Mouse (Mus musculus): ENCODE data around the gene Hap1.
"Not testable (repeated sequence)": the region's sequence is repeated elsewhere in the genome, so short reads cannot be mapped to it uniquely, and the experiment has no call there.

Hap1 gene

DNA sequence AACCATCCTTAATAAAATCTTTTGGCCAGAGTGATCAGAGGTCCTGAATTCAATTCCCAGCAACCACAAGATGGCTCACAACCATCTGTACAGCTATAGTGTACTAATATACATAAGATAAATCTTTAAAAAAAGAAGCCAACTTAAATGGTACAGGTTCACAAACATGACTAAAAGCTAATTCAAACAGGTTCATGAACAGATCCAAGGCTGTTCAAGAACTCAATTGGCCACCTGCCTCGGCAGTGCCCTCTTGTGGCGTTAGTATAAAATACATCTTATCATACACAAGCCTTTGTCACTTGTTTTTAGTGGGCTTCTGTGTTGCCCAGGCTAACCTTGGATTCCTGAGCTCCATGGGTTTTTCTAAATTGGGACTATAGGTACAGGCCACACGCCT, 32.4 kb downstream of the Hap1 start:
- in situ Hi-C loops (cut with MboI; ENCODE audit: low pct_unique_long_range_greater_than_20kb in 1 of 2, low sequenced_read_pairs in 2 of 2, unreplicated experiment in 1 of 2): no loop called here

DNA sequence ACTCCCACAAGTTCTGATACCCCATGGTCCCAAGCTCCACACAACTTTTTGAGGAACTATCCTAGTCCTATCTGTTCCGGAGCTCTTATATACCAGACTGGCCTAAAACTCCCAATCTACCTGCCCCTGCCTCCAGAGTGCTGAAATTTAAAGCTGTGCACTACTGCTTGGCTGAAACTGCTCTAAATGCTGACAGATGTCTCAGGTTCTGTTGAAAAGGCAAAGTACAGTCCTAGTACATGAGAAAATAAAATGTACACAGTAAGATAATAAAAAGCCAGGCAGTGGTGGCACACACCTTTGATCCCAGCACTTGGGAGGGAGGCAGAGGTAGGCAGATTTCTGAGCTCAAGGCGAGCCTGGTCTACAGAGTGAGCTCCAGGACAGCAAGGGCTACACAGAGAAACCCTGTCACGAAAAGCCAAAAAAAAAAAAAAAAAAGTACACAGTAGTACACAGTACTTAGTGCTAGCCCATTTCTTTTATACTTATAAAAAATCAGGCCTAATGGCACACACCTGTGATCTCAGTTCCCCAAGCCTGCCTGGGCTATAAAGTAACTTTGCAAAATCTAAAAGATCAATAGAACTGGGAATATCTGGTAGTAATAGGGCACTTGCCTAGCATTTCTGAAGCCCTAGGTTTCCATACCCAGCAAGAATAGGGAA, 33.2 kb downstream of the Hap1 start:
- in situ Hi-C loops (cut with MboI; ENCODE audit: low pct_unique_long_range_greater_than_20kb in 1 of 2, low sequenced_read_pairs in 2 of 2, unreplicated experiment in 1 of 2): no loop called here

- in situ Hi-C loops (cut with MboI; ENCODE audit: low pct_unique_long_range_greater_than_20kb in 1 of 2, low sequenced_read_pairs in 2 of 2, unreplicated experiment in 1 of 2): not testable (repeated sequence)
Measured at GRCm38 (mm10) chr11:100321479-100322305, 34.2 kb downstream of the Hap1 start.

- in situ Hi-C loops (cut with MboI; ENCODE audit: low pct_unique_long_range_greater_than_20kb in 1 of 2, low sequenced_read_pairs in 2 of 2, unreplicated experiment in 1 of 2): not testable (repeated sequence)
Measured at GRCm38 (mm10) chr11:100320701-100321410, 35.1 kb downstream of the Hap1 start.

DNA sequence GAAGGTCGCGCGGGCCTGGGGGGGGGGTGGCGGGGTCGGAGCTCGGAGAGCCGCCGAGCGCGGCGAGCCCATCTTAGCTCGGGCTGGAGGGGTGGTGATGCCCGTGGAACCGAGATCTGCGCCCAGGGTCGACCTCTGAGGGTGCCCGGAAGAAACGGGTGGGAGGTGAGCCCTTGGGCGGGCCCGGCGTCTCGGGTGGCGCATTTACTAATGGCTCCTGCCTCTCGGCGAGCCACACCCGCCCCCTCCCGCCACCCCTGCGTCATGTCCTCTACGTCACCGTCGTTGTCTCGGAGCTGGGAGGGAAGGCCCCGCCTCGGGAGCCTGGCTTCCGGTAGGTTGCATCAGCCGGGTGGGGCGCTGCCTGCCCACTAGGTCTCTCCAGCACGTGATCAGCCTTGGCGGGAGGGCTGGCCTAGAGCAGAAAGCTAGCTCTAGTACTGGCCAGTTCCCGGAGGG, 35.7 kb downstream of the Hap1 start:
- in situ Hi-C loops (cut with MboI; ENCODE audit: low pct_unique_long_range_greater_than_20kb in 1 of 2, low sequenced_read_pairs in 2 of 2, unreplicated experiment in 1 of 2): no loop called here

DNA sequence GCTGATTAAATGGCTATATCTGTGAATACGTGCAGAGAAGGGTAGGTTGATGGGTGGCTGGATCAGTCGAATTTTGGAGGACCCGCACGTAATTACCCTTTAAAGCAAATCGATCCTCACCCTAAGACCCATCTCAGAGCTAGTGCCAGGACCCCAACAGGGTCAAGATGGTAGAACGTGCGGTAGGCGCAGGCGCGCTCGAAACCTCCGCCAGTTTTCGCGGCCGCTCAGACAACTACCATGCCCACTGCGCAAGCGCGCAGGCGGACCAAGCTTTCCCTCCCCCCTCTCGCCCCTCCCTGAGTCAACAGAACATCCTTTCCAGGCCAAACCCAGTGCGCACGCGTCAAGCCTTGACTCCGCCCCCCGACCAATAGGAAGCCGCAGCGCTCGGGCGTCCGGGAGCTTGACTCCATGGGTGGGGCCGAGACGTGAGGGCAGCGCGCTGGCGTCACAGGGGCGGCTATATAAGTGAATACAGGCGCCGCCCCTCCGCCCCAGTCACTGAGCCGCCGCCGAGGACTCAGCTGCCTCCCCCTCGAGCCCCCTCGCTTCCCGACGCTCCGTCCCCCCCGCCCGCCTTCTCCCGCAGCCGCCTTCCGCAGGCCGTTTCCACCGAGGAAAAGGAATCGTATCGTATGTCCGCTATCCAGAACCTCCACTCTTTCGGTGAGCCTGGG, 36.3 kb downstream of the Hap1 start, which contains the start of gene Eif1:
Gene Eif1 (plus strand): TSS at position 394 of the 680 bp plus-strand sequence.
- in situ Hi-C loops (cut with MboI; ENCODE audit: low pct_unique_long_range_greater_than_20kb in 1 of 2, low sequenced_read_pairs in 2 of 2, unreplicated experiment in 1 of 2): no loop called here

GRCm38 (mm10) chr11:100318529-100319451, 37.1 kb downstream of the Hap1 start:
- in situ Hi-C loops (cut with MboI; ENCODE audit: low pct_unique_long_range_greater_than_20kb in 1 of 2, low sequenced_read_pairs in 2 of 2, unreplicated experiment in 1 of 2): no loop called here

- in situ Hi-C loops (cut with MboI; ENCODE audit: low pct_unique_long_range_greater_than_20kb in 1 of 2, low sequenced_read_pairs in 2 of 2, unreplicated experiment in 1 of 2): no loop called here
Measured at GRCm38 (mm10) chr11:100317826-100318380, 38.0 kb downstream of the Hap1 start.

- in situ Hi-C loops (cut with MboI; ENCODE audit: low pct_unique_long_range_greater_than_20kb in 1 of 2, low sequenced_read_pairs in 2 of 2, unreplicated experiment in 1 of 2): no loop called here
Measured at GRCm38 (mm10) chr11:100315439-100315838, 40.5 kb downstream of the Hap1 start.

GRCm38 (mm10) chr11:100313424-100313823, 42.5 kb downstream of the Hap1 start:
- in situ Hi-C loops (cut with MboI; ENCODE audit: low pct_unique_long_range_greater_than_20kb in 1 of 2, low sequenced_read_pairs in 2 of 2, unreplicated experiment in 1 of 2): no loop called here

- in situ Hi-C loops (cut with MboI; ENCODE audit: low pct_unique_long_range_greater_than_20kb in 1 of 2, low sequenced_read_pairs in 2 of 2, unreplicated experiment in 1 of 2): no loop called here
Measured at GRCm38 (mm10) chr11:100312096-100312679, 43.7 kb downstream of the Hap1 start.

DNA sequence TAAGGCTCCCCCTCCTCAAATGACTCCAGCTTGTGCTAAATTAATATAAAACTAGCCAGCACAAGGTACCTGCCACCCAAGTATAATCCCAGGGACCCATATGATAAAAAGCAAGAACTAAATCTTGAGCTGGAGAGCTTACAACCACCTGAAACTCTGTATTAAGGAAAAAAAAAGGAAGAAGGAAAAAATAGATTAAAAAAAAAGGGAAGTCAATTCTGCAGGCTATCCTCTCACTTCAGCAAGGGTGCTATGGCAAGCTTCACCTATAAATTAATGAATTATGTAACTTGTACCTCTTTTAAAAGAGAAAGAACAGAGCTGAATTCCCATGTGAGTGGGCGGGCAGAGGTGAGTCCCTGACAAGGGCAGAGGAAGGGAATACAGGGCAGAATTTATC, 44.3 kb downstream of the Hap1 start:
- in situ Hi-C loops (cut with MboI; ENCODE audit: low pct_unique_long_range_greater_than_20kb in 1 of 2, low sequenced_read_pairs in 2 of 2, unreplicated experiment in 1 of 2): no loop called here

GRCm38 (mm10) chr11:100308672-100309071, 47.3 kb downstream of the Hap1 start:
- in situ Hi-C loops (cut with MboI; ENCODE audit: low pct_unique_long_range_greater_than_20kb in 1 of 2, low sequenced_read_pairs in 2 of 2, unreplicated experiment in 1 of 2): not testable (repeated sequence)

DNA sequence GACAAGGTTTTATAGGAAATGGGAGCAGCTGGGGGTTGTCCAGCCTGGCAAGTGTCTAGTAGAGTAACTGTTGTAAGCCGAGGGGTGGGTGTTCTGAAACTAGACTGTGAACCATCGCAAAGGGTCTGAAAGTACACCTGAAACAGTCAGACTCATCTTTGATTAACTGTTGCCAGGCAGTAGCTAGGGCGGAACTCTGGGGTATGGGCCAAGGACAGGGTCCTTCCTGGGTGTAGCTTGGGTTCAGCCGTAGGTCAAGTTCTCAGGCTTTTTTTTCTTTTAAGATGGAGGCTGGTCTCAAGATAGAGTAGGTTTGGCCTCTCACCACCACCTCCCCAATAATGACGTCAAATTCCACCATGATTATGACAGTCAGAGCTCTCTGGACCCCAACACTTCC, 48.0 kb downstream of the Hap1 start:
- in situ Hi-C loops (cut with MboI; ENCODE audit: low pct_unique_long_range_greater_than_20kb in 1 of 2, low sequenced_read_pairs in 2 of 2, unreplicated experiment in 1 of 2): no loop called here

- in situ Hi-C loops (cut with MboI; ENCODE audit: low pct_unique_long_range_greater_than_20kb in 1 of 2, low sequenced_read_pairs in 2 of 2, unreplicated experiment in 1 of 2): no loop called here
Measured at GRCm38 (mm10) chr11:100301292-100301691, 54.6 kb downstream of the Hap1 start.

GRCm38 (mm10) chr11:100300293-100300692, 55.6 kb downstream of the Hap1 start:
- in situ Hi-C loops (cut with MboI; ENCODE audit: low pct_unique_long_range_greater_than_20kb in 1 of 2, low sequenced_read_pairs in 2 of 2, unreplicated experiment in 1 of 2): no loop called here

All from mouse embryonic stem cell (cell line).